Mouse (Mus musculus) right cerebral cortex, postnatal 4 days (tissue): Measurements from ENCODE around the gene Gnb5.
"Not testable (repeated sequence)": the region's sequence is repeated elsewhere in the genome, so short reads cannot be mapped to it uniquely, and the experiment has no call there.

Source experiments
- DNase-seq: peaks from one replicate; pipeline ENCODE4 v3.0.0-alpha.2; 2022

Gene Gnb5

DNA sequence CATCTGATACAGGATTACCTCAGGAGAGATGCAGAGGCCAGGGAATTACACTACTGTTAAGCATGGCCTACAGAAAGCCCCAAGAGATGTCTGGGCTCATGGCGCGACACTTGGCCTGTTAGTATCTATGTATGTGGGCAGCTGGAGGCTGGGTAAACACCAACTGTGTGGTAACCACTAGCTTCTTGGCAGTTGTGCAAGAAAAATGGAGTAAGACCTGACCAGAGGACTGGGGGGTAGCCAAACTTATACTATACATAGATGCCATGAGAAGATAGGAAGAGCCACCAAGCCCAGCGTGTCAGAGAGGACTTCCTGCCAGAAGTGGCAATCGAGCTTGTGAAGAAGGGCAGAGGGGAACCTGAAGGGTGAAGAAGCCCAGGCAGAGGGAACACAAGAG lies 56.1 kb downstream of the Gnb5 start:
- no peak for DNase-seq

- DNase-seq = no peak
Measured at GRCm38 (mm10) chr9:75363001-75363400, 56.9 kb downstream of the Gnb5 start.

DNA sequence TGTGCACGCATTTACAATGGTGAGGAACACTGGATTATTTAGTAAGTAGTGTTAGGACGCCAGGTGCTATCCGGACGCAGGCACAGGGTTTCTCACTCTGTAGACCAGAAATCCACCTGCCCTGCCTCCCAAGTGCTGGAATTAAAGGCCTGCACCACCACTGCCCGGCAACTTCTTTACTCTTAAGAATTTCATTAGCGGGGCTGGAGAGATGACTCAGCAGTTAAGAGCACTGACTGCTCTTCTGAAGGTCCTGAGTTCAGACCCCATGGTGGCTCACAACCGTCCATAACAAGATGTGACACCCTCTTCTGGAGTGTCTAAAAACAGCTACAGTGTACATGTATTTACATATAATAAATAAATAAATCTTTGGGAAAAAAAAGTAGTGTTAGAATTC lies 57.6 kb downstream of the Gnb5 start:
- DNase-seq = not testable (repeated sequence)

DNA sequence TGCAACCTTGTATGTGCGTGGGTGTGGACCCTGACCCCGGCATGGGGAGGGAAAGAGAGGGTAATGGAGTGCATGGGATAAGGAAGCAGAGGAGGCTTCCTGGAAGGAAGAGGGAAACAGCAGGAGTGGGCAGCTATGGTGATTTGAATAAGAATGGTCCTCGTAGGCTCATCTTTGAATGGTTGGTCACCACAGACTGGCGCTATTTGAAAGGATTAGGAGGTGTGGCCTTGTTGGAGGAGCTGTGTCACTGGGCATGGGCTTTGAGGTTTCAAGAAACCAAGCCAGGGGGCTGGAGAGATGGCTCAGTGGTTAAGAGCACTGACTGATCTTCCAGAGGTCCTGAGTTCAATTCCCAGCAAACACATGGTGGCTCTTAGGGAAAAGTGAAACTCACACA lies 59.1 kb downstream of the Gnb5 start:
- no peak for DNase-seq

DNA sequence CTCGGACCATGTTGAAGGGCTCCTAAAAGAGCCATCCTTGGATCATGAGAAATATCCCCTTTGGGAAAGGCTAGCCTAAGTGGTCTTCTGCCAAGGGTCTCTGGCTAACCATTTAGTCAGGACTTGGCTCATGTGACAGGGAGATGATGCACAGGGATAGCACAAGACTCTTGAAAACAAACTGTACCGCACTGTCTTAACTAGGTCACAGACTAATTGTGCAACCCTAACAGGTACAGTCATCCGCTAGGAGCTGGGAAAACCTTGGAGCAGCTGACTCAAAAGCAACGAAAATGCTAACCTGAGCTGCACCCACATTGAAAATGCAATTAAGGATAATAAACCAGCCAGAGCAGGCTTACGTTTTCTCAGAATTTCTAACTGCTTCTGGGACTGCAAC lies 60.1 kb downstream of the Gnb5 start:
- DNase-seq = no peak

DNA sequence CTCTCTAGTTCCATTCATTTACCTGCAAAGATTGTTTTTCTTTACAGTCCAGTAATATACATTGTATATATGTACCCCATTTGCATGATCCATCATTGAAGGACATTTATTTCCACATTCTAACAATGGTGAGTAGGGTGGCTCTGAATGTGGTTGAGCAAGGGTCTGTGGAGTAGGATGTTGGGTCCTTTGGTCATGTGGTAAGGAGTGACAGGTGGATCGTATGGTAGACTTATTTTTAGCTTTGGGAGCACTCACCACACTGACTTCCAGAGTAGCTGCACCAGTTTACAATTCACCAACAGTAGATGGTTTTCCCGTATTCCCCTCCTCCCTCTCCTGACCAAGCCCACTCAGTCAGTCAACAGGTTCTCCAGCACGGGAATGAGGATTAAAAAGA lies 62.7 kb downstream of the Gnb5 start:
- DNase-seq = no peak

- no peak for DNase-seq
Measured at GRCm38 (mm10) chr9:75375606-75376005, 69.5 kb downstream of the Gnb5 start.

DNA sequence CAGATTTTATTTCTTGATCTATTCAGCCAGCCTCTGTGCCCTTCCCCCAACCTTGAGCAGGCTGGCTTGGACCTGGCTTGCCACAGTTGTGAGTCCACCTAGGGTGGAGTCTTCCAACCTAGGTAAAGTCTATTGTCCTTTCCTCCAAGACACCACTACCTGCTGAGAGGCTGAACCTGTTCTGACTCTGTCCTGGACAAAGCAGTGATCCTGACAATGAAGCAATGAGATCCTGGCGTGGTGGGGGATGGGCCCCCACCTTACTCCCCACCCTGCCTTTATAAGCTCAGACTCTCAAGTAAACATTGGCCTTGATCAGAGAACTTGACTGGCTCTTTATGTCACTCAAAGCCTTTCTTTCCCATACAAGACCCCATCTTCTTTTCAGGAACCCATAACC lies 70.3 kb downstream of the Gnb5 start:
- DNase-seq = no peak

- DNase-seq = no peak
Measured at GRCm38 (mm10) chr9:75378774-75379173, 72.7 kb downstream of the Gnb5 start.

GRCm38 (mm10) chr9:75382825-75383224 lies 76.7 kb downstream of the Gnb5 start:
- no peak for DNase-seq

DNA sequence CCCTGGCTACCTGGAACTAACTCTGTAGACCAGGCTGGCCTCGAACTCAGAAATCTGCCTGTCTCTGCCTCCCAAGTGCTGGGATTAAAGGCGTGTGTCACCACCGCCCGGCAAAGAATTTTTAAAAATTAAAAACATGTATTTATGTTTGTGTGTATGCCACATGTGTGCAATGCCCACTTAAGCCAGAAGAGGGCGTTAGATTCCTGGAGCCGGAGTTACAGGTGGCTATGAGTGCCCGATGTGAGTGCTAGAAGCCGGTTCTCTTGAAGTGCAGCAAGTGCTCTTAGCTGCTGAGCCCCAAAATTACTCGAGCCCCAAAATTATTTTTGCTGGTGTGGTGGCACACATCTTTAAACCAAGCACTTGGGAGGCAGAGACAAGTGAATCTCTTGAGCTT lies 77.7 kb downstream of the Gnb5 start:
- DNase-seq = no peak

- no peak for DNase-seq
Measured at GRCm38 (mm10) chr9:75384337-75384962, 78.4 kb downstream of the Gnb5 start.

DNA sequence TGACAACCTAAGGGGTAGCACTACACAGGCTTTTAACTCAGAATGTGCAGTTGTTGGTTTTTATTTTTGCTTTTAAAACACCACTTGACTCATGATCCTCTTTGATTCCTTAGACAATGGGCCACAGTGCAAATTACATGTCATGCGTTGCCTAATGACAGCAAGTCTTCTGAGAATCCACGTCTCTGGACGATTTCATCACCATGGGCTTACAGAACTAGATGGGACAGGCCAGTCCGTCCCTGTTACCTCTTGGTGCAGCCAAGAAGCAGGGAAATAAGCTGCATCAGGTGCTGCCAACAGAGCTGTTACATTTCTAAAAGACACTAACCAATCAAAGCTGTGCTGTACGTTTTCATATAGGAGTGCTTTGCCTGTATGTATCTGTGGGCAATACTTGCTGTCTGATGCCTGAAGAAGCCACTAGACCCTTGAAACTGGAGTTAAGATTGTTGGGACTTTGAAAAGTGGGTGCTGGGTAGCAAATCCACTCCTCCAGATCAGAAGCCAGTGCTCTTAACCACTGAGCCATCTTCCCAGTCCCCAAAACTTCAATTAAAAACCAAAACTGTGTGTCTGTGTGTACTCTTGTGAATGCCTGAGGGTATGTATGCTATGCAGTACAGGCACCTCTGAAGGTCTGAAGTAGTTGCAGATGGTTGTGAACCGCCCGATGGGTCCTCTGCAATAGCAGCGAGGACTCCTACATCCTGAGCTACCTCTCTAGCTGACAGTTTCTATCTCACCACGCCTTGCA lies 79.3 kb downstream of the Gnb5 start:
- DNase-seq = no peak

DNA sequence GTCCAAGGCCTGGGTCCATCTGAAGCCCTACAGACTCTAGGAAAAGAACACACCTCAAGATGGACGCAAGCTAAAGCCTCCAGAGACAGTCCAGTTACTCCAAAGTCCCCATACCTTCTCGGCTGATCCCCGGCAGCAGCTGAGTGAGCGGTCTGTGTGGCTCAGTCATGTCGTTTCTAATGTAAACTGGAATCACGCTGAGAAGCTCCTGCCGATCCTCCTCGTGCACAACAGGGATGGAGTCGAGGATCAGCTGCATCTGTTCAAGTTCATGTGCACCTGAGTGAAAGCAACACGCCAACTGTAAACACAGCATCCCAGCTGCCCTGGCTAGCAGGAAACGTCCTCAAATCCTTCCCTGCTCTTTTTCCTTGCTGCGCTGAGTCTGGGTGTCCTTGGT lies 87.2 kb downstream of the Gnb5 start:
- no peak for DNase-seq
